Mouse (Mus musculus) CD4-positive helper T cell, adult 2 months (primary cell): Measurements from ENCODE around the gene Fam193b.

ENCODE experiments used
- DNase-seq: peaks from one replicate; pipeline ENCODE4 v3.0.0-alpha.2; 2012; ENCODE audit warnings: low read depth, missing footprints, low spot score

The Fam193b gene

DNA sequence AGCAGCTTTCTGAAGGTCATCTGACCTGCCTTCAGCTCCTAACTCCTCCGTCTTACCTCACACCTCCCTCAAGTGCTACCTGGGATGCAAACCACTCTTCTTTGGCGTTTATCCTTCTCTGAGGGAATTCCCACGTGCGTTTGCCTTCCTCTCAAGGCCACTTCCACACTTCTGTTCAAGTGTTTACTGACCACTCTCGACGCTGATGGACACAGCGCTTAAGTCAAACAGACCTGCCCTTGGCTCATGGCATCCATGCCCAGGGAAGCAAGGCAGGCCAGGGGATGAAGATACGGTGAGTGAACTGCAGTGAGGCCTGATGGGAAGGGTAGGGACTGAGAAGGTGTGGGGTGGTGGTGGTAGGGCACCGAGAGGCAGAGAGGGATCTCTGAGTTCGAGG lies 70.3 kb downstream of the Fam193b start:
- no peak for DNase-seq

DNA sequence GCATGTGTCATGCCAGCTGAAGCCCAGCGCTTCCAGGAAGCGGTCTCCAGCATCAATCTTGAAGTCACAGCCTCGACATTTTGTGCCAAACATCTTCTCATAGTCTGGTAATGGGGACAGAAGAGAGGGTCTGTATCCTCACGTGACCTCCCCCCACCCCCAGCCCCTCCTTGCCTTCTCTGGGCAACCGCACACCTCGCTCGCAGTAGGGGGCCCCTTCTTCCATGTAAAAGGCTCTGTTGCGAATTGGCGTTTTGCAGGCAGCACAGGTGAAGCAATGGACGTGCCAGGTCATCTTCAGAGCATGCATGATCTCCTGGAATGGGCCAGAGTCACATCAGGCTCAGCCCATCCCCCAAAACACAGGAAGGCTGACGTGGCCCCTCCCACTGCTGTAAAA lies 72.0 kb downstream of the Fam193b start:
- DNase-seq, result no peak

DNA sequence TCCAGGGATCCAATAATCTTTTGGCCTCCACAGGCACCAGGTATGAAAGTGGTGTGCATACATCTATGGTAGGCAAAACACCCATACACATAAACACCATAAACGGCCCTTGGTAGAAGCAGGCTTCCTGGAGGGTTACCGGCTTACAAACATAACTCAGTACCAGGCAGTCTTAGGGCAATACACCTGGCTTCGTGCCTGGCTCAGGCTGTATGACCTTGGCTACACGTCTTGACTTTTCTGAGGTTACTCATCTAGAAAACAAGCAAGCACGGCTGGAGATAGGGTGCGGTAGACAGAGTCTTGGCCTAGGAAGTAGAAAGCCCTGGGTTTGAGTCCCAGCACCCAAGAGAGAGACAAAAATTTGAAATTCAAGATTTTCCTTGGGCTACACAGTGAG lies 74.3 kb downstream of the Fam193b start:
- no peak for DNase-seq

DNA sequence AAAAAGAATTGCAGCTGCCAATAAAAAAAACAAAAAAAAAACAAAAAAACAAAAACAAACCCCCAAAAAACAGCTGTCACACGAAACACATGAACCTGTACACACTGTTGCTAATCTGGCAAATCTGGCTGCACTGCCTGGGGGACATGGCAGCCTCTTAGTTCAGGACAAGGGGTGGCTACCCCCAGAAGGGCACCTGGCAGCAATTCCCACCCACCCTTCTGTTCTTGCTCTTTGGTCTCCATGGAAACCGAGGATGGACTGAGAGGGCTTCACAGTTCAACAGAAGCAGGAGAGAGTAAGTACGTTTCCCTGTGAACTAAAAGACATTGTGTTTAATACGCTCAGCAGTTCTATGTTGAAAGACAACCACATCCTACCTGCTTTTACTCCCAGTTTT lies 75.2 kb downstream of the Fam193b start:
- DNase-seq, result no peak

DNA sequence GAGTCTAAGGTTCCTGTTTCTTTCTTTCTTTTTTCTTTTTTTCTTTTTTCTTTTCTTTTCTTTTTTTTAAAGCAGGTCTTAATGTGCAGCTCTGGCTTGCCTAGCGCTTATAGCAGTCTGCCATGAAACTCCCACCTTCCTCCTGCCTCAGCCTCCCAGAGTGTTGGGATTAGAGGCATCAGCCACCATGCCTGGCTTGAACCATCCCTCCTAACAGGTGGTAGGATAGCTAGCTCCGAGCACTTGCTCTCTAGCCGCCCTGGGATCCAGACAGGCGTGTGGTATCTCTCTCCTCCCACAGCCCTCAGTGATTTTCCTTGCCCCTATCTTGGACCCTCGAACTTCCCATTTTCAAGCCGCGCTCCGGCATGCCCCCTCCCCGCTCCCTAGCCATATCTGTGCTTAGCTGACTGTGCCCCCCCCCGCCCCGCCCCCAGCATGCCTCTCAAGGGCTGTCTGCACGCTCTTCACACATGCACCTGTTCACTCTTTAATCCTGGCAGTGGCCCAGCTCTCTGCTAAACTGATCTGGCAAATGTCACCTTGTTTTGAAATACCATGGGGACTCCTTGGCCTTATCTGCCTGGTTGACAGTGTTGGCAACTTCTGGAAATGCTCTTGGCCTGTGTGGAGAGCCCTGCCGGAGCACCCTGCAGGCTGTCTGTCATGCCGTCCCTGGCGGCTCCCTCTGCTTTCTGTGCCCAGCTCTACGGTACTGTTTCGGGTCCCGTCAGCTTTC lies 75.9 kb downstream of the Fam193b start:
- no peak for DNase-seq

DNA sequence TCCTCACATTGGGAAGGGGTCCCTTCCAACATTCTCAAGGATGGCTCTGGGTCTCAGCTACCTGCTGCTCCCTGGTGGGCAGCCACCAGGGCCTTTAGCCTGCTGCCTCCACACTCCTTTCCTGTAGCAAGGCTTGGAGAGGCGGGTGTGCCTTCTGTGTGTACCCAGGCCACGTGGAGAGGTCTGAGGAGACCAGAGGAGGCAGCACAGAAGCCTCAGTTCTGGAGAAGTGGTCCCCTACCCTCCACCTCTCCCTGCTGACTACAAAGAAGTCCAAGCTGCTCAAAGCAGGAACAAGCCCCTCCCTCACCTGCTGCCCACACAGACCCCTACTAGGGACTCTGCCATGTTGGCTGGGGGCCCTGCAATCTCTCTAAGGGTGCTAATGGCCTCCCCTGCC lies 76.7 kb downstream of the Fam193b start:
- DNase-seq, result no peak
